7 mouse cellular contexts compared by ENCODE assay signal in the genomic region with DNA sequence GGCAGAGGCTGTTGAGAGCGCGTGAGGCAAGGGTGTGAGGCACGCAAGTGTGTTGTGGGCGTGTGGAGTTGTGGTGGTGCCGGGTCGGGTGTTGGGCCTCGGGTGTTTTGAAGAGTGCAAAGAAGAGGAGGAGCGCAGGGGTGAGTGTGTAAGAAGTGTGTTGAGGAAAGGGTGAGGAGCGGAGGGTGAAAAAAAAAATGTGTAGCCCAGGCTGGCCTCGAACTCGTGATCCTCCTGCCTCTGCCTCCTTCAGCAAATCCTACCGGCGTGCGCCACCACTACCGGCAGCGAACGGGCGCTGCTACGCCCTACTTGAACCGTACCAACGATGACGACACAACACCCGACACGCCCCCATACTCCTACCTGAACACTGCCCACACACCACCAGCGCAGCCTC.
A peak's percentile ranks its signal among the peaks of the same experiment; 100 is the strongest.
DNase-seq lines count a peak whose midpoint lies in the region; ATAC-seq and TF ChIP-seq lines count a peak whose summit lies in the region.
"Not testable (repeated sequence)": the region's sequence is repeated elsewhere in the genome, so short reads cannot be mapped to it uniquely, and the experiment has no call there.

No protein-coding gene starts in this region.

- not testable (repeated sequence) for TF ChIP-seq POLR2A in cerebellum, adult 2 months (IDR thresholded peaks at IDR 0.05; ENCODE audit: borderline replicate concordance, insufficient read depth, low read length)

- not testable (repeated sequence) for H3K4me1 ChIP-seq in cerebellum, adult 2 months (ENCODE audit: control insufficient read depth, insufficient read depth, low read length); limb, embryonic 12.5 days (replicated peaks); midbrain, embryonic 13.5 days (replicated peaks)

- WGBS in cerebellum, adult 2 months: 3% methylated on average over 14 of the region's 25 CpGs
- 7% methylated on average over 15 of the region's 25 CpGs for WGBS in limb, embryonic 12.5 days
- WGBS in midbrain, embryonic 13.5 days: 16% methylated on average over 14 of the region's 25 CpGs

- intact Hi-C loops in heart, postnatal 25 days (cut with DNase I): not testable (repeated sequence)

- peak overlapping the region; percentile 47 for H3K4me2 ChIP-seq in limb, embryonic 12.5 days
- H3K4me2 ChIP-seq in midbrain, embryonic 13.5 days (replicated peaks): peak overlapping the region; percentile 31; the same call in 1 of the 2 replicates

- not testable (repeated sequence) for H3K9ac ChIP-seq in limb, embryonic 12.5 days (replicated peaks); midbrain, embryonic 13.5 days (replicated peaks)

- peak; percentile 88 to 97 for DNase-seq in cerebellum, adult 2 months
- DNase-seq in frontal cortex, postnatal 14 days (ENCODE audit: low spot score in 2 of 2): peak; percentile 92 to 93
- peak; percentile 76 for DNase-seq in heart, postnatal 25 days (ENCODE audit: low spot score)
- DNase-seq in kidney, postnatal 14 days: peak; percentile 87
- peak; percentile 85 to 92 for DNase-seq in spleen, adult 18-20 months

- not testable (repeated sequence) for TF ChIP-seq CTCF in cerebellum, adult 2 months (IDR thresholded peaks at IDR 0.05; ENCODE audit: borderline replicate concordance, insufficient read depth, low read depth, low read length)

- not testable (repeated sequence) for H3K27ac ChIP-seq in cerebellum, adult 2 months (ENCODE audit: insufficient read depth, low read length); limb, embryonic 12.5 days; midbrain, embryonic 13.5 days

- not testable (repeated sequence) for ATAC-seq in limb, embryonic 12.5 days (ENCODE audit: insufficient number of reproducible peaks, insufficient read depth, low FRiP score, low TSS enrichment, low read depth); midbrain, embryonic 13.5 days

- H3K4me3 ChIP-seq in cerebellum, adult 2 months (replicated peaks; ENCODE audit: insufficient read depth, low read depth, low read length): not testable (repeated sequence)
- peak overlapping the region; percentile 31 for H3K4me3 ChIP-seq in limb, embryonic 12.5 days (replicated peaks)
- peak overlapping the region; percentile 26 for H3K4me3 ChIP-seq in midbrain, embryonic 13.5 days (replicated peaks)

- not testable (repeated sequence) for H3K9me3 ChIP-seq in limb, embryonic 12.5 days; midbrain, embryonic 13.5 days

- not testable (repeated sequence) for H3K27me3 ChIP-seq in cerebellum, adult 2 months (ENCODE audit: control insufficient read depth, insufficient read depth, low read length); limb, embryonic 12.5 days; midbrain, embryonic 13.5 days

- H3K36me3 ChIP-seq in limb, embryonic 12.5 days; midbrain, embryonic 13.5 days: not testable (repeated sequence)
